Mouse (Mus musculus) retina, embryonic 14.5 days (tissue): ENCODE measurements around the gene Tekt5.

ENCODE experiments used
- DNase-seq: peaks from one replicate; pipeline ENCODE4 v3.0.0-alpha.2; 2015; ENCODE audit warnings: low spot score

Tekt5 gene

DNA sequence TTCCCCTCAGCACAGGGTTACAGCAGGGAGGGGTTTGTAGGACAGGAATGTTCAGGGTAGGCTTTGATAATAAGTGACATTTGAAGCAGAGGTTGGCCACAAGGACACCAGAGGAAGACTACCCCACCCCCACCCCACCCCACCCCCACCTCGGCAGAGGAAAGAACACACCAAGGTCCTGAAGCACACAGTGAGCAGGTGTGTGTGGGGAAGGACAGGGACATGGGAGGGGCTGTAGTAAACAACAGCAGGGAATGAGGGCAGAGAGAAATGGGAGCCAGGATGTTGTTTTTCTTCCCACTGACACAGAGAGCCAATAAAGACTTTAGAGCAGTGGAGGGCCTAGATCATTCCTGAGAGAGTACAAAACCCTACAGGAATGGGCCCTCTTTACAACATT, 18.0 kb downstream of the Tekt5 start:
- no peak for DNase-seq

- peak; percentile 75 for DNase-seq
These were observed 20.9 kb downstream of the Tekt5 start for GRCm38 (mm10) chr16:10374254-10375011.

DNA sequence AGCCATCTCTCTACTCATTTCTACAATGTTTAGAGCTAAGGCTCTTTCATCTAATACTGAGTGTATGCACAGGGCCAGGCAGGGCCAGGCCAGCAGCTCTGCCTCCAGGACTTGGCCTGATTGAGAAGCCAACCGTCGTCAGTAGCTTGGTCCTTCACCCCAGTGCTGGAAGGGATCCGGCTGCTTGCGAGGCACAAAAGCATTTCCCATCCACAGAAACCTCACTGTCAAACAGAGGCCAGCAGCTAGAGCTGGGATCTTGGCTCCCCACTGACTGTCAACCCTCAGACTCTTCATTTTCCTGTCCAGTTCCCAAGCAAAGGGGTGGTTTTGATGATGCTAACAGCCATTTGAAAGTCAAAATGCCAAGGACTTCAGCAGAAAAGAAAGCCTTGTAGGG, 22.9 kb downstream of the Tekt5 start:
- DNase-seq, result no peak

GRCm38 (mm10) chr16:10369996-10370395, 25.3 kb downstream of the Tekt5 start:
- DNase-seq, result no peak

DNA sequence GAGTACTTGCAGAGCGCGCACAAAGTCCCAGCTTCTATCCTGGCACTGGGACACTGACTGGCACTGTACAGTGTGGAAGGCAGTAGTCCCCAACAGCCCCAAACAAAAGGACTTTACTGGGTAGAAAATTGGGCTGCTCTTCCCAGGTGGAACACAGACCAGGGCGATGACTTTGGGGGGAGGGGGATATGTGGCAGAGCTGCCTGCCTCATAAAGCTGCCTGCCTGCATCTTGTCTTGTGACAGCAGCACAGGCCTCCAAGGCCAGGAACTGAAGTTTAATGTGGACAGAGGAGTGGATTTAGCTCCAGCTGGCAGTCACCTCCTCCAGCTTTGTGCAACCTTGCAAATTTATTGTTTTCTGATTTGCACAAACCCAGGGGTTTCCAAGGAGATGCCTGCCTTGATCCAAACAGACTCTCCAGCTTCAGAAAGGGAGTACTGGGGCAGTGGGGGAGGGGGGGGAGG, 25.8 kb downstream of the Tekt5 start:
- DNase-seq, result no peak

DNA sequence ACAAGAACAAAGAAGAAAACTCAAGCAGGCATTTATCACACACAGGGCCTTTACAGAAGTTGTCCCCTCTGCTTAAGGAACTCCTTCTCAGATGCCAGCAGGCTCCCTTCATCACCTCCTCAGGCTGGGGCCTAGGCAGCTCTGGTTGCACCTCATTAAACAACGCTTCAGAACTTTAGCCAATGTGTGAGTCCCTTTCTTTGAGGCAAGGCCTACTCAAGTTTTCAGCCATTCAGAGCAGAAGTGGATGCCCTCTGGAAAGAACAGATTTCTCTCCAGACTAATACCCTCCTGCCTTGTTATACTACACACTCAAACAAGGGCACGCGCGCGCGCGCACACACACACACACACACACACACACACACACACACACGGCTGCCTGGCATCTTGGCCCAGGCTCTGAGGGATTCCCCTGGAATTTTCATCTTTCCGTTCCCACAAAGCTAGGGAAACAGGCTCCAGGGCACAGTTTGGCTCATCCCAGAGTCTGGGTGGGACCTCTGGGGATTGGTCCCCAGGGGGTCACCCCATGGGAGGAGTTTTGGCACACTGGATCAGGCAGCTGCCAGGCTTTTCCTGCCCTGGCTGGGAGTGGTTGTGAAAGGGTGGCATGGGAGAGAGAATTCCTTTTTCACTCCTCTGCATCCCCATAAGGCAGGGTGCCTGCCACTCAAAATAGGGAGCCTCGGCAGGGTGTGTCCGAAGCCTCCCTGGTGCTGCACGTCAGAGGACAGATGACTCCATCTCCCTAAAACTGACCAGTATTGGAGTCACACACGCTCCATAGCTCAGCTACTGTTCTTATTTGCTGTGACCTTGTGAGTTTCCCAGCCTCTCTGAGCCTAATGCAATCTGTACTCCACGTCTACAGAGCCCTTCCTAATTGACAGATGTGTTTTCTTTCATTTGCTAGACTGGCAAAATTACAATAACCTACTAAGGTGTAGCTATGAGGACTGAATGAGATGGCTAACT, 28.8 kb downstream of the Tekt5 start:
- DNase-seq, result no peak

- DNase-seq, result no peak
These were observed 29.5 kb downstream of the Tekt5 start for GRCm38 (mm10) chr16:10365796-10366195.

- no peak for DNase-seq
These were observed 32.2 kb downstream of the Tekt5 start for GRCm38 (mm10) chr16:10363061-10363460.

DNA sequence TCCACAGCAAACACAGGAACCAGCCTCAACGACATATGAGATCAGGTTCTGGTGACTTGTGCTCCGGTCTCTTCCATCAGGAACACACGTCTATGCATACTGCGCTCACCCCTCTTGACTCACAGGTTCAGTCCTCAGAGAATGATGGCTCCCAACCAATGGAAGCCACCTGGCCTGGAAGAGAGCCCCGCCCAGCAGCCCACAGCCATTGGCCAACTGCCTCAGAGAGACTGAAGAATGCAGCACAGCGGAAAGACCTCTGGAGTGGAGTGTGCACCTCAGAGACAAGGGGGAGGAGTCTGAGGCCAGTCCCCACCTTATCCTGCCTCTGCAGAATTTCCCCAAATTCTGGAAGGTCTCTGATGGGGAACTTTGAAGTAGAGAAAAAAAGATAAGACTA, 36.0 kb downstream of the Tekt5 start:
- DNase-seq, result no peak

DNA sequence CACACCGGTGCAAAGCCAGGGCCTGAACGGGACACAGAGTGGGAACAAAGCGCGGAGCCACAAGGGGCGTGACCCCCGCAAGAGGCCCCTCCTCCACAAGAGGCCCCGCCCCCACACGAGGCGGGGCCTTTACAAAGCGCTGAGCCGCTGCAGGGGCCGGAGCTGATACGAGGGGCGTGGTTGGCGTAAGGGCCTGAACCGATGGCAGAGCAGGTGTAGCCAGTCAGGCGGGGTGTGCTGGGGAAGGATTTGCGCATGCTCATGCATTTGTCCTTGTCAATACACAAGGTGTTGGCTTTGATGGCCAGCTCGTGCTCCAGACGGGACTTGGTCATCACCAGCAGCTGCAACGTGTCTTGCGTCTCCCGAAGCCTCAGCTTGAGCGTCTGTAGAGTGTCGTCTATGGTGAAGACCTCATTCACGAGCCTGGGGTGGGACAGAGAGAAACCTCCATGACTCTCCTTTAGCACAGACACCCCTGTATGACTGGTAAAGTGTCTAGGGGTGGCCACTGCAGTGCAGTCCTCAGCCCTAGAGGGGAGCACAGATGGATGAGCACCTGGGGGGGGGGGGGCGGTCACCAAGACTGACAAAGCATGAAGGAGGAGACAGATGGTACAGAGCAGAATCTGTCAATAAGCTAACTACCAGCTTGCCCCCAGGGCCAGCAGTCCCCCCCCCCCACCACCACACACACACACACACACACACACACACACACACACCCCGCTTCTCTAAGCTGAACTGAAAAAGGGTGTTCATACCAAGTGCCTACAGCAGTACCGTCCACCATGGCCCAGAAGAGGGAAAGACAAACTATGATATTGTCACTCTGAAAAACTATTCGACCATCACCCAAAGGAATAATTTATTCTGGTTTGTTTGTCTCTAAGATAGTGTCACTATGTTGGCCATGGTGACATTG, 37.0 kb downstream of the Tekt5 start:
- peak; percentile 84 for DNase-seq

DNA sequence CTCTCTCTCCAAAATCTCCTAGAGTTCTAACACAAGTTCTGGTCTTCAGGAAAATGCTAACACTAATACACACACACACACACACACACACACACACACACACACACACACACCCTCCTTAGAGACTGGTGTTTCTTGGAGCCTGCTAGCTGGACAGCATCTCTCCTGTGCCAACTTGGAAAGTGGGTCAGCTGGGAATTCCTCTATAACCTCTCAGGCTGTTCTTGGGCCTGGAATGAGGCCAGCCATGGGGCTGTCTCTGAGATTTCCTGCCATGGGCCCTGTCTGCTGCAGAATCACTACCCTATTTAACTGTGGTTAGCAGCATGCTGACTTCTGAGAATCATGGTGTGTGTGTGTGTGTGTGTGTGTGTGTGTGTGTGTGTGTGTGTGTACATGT, 40.3 kb downstream of the Tekt5 start:
- DNase-seq, result no peak

GRCm38 (mm10) chr16:10351050-10351636, 44.1 kb downstream of the Tekt5 start:
- no peak for DNase-seq

DNA sequence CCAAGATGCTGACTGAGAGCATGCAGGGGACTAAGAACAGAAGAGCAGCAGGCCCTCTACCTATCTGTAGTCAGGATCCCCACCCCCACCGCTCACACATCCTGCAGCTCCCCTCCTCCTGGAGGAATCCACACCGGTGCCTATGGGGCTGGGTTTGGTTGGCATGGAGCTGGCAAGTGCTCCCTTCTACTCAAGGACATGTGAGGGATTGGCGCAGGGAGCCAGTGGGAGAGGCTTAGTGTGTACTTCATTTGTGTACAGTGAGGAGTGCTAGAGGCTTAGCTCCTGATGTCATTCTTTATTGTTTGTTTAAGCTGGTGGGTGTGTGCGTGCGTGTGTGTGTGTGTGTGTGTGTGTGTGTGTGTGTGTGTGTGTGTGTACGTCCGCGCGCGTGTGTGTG, 45.4 kb downstream of the Tekt5 start:
- no peak for DNase-seq

- no peak for DNase-seq
These were observed 45.9 kb downstream of the Tekt5 start for GRCm38 (mm10) chr16:10349436-10349835.

DNA sequence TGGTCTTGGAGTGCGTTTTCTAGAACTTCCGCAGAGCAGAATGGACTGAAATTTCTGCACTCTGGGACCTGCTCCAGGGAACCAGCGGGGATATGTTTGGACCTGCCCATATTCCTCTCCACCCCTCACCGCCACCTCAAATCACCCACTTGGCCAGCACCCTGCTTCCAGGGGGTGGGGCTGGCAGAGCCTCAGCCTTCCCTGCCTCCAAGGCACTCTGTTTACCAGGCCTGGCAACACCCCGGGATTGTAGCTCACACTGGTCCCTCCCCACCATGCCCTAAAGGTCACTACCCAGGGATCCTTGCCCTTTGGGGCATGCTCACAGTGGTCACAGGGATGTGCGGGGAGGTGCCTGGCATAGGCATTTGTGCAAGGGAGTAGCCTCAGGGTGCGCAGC, 47.7 kb downstream of the Tekt5 start:
- no peak for DNase-seq

DNA sequence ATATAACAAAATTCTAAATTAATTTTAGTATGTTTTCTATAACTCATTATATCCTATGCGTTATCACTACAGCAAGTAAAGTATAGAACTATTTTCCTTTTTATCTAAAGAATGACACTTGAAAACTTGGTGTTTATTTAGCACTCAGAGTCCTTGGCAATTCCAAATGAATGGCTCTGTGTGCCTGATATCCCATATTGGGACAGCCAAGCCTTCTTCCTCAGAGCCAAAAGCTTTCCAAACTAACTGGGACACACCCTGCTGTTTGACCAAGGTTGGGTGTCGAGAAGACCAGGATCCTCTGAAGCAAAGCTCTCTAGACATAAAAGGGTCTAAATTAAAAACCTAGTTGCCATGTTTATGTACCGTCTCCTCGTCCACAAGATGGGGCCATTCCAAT, 54.2 kb downstream of the Tekt5 start:
- DNase-seq, result no peak

- DNase-seq, result no peak
These were observed 55.4 kb downstream of the Tekt5 start for GRCm38 (mm10) chr16:10339930-10340329.

- no peak for DNase-seq
These were observed 56.7 kb downstream of the Tekt5 start for GRCm38 (mm10) chr16:10338601-10339000.

- no peak for DNase-seq
These were observed 57.7 kb downstream of the Tekt5 start for GRCm38 (mm10) chr16:10337422-10338197.
